Mouse (Mus musculus): ENCODE measurements around the gene Epb41. TPM values are rescaled to one million over a fixed set of nuclear protein-coding genes. Genes with fewer than 3 reads are reported as not detected.

The Epb41 gene
- polyA plus RNA-seq, 1 experiment from 2014 or later = 95.1 TPM

DNA sequence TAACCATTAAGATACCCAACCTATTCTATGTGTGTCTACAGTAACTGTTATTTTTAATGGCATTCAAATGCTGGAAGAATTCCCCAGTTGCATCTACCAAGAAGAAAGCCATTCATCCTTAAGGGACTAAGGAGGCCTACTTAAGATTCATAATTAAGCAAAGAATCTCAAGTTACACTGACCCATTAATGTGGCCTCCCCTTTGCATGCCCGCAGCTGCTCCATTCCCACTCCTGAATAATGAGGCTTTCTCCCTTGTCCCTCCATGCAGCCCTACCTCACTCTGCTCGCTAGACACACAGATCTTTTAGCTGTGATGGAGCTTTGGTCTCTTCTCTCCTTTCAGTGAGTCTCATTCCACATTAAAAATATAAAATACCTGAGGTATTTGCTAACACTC lies 40.9 kb downstream of the Epb41 start:
- no peaks in the 10 kb centered on the region for H3K9me3 ChIP-seq
- H3K36me3 ChIP-seq = no peaks in the 10 kb centered on the region
- H3K4me3 ChIP-seq = no peak overlapping the region
- no peak overlapping the region for H3K9ac ChIP-seq
- H3K27me3 ChIP-seq = no peaks in the 10 kb centered on the region
- H3K4me2 ChIP-seq = no peak overlapping the region
- H3K4me1 ChIP-seq (replicated peaks) = peaks cover 58% of the 10 kb centered on the region
- WGBS = 20% methylated on average over 2 of the region's 2 CpGs
- peak overlapping the region; percentile 48; the same call in 1 of the 2 replicates for H3K27ac ChIP-seq
- no peak for ATAC-seq (ENCODE audit: low FRiP score)

DNA sequence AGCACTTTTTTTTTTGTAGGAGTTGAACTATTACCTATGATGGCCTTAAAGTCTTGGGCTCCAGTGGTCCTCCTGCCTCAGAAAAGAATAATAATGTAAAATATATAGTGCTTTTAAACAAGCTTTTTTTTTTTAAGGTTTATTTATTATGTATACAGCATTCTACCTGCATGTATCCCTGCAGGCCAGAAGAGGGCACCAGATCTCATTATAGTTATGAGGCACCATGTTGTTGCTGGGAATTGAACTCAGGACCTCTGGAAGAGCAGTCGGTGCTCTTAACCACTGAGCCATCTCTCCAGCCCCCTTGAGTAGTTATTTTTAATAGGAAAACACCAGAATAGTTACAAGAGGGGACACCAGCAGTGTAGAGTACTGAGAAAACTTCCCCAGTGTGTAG lies 41.9 kb downstream of the Epb41 start:
- 85% methylated on average over 1 of the region's 1 CpGs for WGBS
- H3K27ac ChIP-seq = peak overlapping the region; percentile 44
- peaks cover 51% of the 10 kb centered on the region for H3K4me1 ChIP-seq (replicated peaks)

DNA sequence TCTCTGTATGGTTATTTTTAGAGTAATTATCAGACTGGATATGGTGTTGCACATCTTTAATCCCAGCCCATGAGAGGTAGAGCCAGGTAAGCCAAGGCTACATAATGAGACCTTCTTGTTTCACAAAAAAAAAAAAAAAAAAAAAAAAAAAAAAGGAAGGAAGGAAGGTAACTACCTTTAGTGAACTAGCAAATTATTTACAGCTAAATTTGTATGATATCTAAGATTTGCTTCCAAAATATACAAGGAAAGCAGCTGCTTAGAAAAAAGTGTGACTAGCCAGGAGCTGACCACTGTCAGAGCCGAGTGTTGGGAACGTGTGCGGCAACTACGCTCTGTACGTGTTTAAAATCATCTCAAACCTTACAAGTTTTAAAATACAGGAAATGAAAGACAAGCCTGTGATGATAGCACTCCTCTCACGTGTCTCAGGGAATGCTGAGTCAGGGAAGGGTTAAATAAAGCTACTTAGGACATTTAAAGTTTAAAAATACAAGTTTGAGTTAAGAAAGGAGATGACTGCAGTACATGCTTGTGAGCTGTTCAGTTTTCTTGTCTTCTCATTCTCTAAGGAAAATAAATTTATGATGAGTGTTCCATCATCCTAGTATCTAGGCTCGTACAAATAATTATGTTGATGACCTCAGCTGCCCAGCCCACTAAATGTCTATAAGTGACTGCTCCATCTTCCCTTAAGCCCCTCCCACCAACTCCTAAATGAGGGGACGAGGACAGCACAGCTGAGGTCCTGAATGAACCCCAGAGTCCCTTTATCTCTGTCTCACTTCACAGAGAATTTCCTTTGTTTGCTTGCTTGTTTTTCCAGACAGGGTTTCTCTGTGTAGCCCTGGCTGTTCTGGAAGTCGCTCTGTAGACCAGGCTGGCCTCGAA lies 45.0 kb downstream of the Epb41 start:
- H3K27ac ChIP-seq = peak overlapping the region; percentile 40; the same call in 1 of the 2 replicates
- no peaks in the 10 kb centered on the region for H3K9me3 ChIP-seq
- no peak overlapping the region for H3K4me2 ChIP-seq
- 58% methylated on average over 10 of the region's 10 CpGs for WGBS
- H3K9ac ChIP-seq = no peak overlapping the region
- no peaks in the 10 kb centered on the region for H3K27me3 ChIP-seq
- H3K4me1 ChIP-seq (replicated peaks) = peaks cover 37% of the 10 kb centered on the region
- H3K36me3 ChIP-seq = no peaks in the 10 kb centered on the region
- no peak overlapping the region for H3K4me3 ChIP-seq
- ATAC-seq (ENCODE audit: low FRiP score) = no peak

More for the DNA sequence above, 41.9 kb downstream of the Epb41 start:
- ATAC-seq (ENCODE audit: low FRiP score) = no peak
- no peaks in the 10 kb centered on the region for H3K9me3 ChIP-seq
- no peak overlapping the region for H3K9ac ChIP-seq
- no peaks in the 10 kb centered on the region for H3K27me3 ChIP-seq
- no peak overlapping the region for H3K4me3 ChIP-seq
- H3K4me2 ChIP-seq = no peak overlapping the region
- no peaks in the 10 kb centered on the region for H3K36me3 ChIP-seq

DNA sequence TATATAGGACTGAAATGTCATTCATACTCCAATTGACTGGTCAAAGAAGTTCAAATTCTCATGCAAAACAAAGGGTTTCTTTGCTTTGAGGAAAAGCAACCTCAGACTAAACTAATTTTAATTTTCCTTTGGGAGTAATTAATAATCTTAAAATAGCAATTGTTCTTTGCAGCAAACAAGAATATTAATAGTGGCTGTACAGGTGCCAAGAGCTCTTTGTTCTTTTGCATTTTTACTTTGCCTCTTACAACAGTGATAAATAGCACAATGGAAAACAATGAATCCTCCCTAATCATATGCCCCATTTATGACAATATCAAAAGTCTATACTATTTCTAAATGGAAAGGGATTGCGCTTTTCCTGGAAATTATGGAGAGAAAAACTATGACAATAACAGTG lies 47.3 kb downstream of the Epb41 start:
- H3K4me2 ChIP-seq = no peak overlapping the region
- H3K4me3 ChIP-seq = no peak overlapping the region
- no peak for ATAC-seq (ENCODE audit: low FRiP score)
- H3K27me3 ChIP-seq = no peaks in the 10 kb centered on the region
- 92% methylated on average over 1 of the region's 1 CpGs for WGBS
- H3K27ac ChIP-seq = no peak overlapping the region
- no peak overlapping the region for H3K9ac ChIP-seq
- no peaks in the 10 kb centered on the region for H3K9me3 ChIP-seq
- H3K4me1 ChIP-seq (replicated peaks) = peaks cover 33% of the 10 kb centered on the region
- H3K36me3 ChIP-seq = no peaks in the 10 kb centered on the region

DNA sequence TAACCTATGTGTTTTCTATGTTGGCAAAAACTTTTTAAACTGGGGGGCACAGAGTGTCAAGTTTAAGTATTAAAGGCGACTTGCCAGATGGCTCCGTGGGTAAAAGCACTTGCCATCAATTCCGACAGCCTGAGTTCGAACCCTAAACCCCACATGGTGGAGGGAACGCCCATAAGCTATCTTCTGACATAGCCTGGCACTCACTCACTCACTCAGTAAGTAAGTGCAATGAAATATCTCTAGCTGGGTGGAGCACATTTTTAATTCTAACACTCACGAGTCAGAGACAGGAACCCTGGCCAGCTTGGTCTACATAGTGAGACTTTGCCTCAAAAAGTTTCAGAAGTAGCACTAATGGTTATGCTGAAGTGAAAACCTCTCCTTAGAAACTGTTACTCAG lies 48.0 kb downstream of the Epb41 start:
- H3K4me2 ChIP-seq = no peak overlapping the region
- H3K27me3 ChIP-seq = no peaks in the 10 kb centered on the region
- H3K9me3 ChIP-seq = no peaks in the 10 kb centered on the region
- H3K36me3 ChIP-seq = no peaks in the 10 kb centered on the region
- no peak overlapping the region for H3K9ac ChIP-seq
- 88% methylated on average over 6 of the region's 6 CpGs for WGBS
- H3K4me1 ChIP-seq (replicated peaks) = peaks cover 33% of the 10 kb centered on the region
- no peak overlapping the region for H3K27ac ChIP-seq
- H3K4me3 ChIP-seq = no peak overlapping the region
- ATAC-seq (ENCODE audit: low FRiP score) = no peak

DNA sequence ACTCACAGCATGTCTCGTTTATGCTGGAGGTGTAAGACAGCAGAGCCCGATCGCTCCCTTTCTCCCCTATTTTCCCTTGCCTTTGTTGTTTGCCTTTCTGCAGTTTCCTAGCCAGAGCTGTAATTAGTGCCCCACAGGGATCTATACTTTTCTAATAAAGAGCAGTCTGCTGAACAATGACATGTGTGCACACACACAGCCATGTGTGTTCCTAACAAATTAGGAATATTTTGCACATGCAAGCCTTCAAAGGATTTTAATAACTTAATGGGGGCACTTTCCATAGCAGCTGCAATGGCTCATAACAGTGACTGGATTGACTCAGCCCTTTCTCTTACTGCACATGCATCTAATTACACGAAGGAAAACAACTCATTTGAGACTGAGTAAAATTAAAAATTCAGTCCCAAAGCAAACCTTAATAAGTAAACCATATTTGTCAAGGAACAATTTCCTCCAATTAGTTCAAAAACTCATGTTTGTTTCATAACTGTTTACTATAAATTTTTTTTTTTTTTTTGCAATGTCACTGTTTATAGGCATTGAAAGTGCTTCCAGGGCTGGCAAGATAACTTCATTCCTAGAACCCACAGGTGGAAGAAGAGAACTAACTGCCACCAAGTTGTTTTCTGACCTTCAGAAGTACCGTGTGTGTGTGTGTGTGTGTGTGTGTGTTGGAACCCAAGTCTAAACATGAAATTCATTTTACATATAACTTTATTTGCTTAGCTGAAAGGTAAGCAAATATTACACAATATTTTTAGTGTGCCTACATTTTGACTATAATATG lies 49.2 kb downstream of the Epb41 start:
- Histone ChIP-seq H3K4me3 (no peak overlapping the region), H3K36me3 (no peaks in the 10 kb centered on the region), H3K4me1 (replicated peaks) (peaks cover 25% of the 10 kb centered on the region), H3K27me3 (no peaks in the 10 kb centered on the region), H3K9ac (no peak overlapping the region), H3K9me3 (no peaks in the 10 kb centered on the region), H3K27ac (peak overlapping the region; percentile 66), H3K4me2 (0 out of 2 replicates have a peak overlapping the region, but pooled peaks have one; percentile 15)
- WGBS = 27% methylated on average over 5 of the region's 5 CpGs
- ATAC-seq (ENCODE audit: low FRiP score) = no peak

DNA sequence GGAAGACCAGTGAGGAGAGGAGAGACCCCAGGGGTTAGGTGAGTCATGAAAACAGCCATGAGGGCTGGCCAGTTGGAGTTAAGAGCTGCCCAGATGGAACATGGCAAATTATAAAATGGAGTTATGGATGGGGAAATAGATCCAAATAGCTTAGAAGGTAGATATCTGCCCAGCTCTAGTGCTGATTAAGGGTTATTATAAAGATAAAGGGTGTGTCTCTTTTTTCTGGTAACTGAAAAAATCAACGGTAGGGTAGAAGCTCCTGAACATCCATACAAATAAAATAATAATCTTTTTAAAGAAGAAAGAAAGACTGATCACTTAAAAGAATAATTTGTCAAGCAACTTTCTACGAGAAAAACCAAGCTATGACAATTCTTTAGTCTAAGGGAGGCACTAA lies 49.9 kb downstream of the Epb41 start:
- Histone ChIP-seq H3K4me3 (no peak overlapping the region), H3K4me1 (replicated peaks) (peaks cover 26% of the 10 kb centered on the region), H3K27me3 (no peaks in the 10 kb centered on the region), H3K36me3 (no peaks in the 10 kb centered on the region), H3K27ac (peak overlapping the region; percentile 66), H3K9me3 (no peaks in the 10 kb centered on the region), H3K9ac (no peak overlapping the region), H3K4me2 (0 out of 2 replicates have a peak overlapping the region, but pooled peaks have one; percentile 15)
- ATAC-seq (ENCODE audit: low FRiP score) = no peak
- 71% methylated on average over 2 of the region's 2 CpGs for WGBS

DNA sequence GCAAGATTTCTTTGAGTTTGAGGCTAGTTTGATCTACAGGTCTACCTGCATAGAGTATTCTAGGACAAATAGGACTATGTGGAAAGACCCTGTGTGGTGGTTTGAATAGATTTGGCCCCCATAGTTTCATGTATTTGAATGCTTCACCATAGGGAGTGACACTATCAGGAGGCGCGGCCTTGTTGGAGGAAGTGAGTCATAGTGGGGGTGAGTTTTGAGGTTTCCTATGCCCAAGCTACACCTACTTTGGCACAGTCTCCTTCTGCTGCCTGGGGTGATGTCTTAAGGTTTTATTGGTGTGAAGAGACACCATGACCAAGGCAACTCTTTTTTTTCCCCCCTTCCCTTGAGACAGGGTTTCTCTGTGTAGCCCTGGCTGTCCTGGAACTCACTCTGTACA lies 51.3 kb downstream of the Epb41 start:
- Histone ChIP-seq H3K36me3 (no peaks in the 10 kb centered on the region), H3K27me3 (no peaks in the 10 kb centered on the region), H3K9me3 (no peaks in the 10 kb centered on the region), H3K4me1 (replicated peaks) (peaks cover 27% of the 10 kb centered on the region), H3K4me2 (no peak overlapping the region), H3K4me3 (no peak overlapping the region), H3K9ac (no peak overlapping the region), H3K27ac (no peak overlapping the region)
- 98% methylated on average over 2 of the region's 2 CpGs for WGBS
- no peak for ATAC-seq (ENCODE audit: low FRiP score)

DNA sequence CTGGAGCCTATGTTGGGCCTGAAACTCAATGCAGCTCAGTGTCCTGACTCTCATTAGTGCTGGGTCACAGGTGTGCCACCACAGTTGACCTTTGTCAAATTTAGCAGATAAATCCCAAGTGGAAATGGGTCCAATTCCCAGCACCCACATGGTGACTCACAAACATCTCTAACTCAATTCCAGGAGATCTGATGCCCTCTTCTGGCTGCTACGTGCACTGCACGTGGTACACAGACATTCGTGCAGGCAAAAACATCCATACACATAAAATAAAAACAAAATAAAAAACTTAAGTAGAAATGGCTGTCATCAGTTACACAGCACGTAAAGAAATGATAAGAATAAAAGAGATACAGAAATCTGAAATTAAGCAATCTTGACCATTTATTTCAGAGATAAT lies 52.5 kb downstream of the Epb41 start:
- ATAC-seq (ENCODE audit: low FRiP score) = no peak
- peaks cover 33% of the 10 kb centered on the region for H3K4me1 ChIP-seq (replicated peaks)
- WGBS = 97% methylated on average over 4 of the region's 4 CpGs

DNA sequence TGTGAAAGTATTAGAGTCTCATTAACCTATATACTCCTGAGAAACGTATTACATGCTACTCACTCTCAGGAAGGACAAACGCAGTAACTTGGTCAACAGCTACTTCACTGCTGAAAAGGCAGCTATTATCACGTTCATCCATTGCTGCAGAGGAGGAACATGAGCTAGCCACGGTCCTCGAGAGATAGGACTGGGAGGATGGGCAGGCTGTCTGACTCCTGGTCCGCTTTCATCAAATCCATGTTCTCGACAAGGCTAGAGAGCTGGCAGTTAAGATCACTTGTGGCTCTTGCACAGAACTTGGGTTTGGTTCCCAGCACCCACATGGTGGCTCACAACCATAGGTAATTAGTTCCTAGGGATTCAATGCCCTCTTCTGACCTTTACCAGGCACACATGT lies 53.2 kb downstream of the Epb41 start:
- Histone ChIP-seq H3K9ac (no peak overlapping the region), H3K4me1 (replicated peaks) (peaks cover 33% of the 10 kb centered on the region), H3K4me2 (no peak overlapping the region), H3K27me3 (no peaks in the 10 kb centered on the region), H3K27ac (no peak overlapping the region), H3K36me3 (no peaks in the 10 kb centered on the region), H3K9me3 (no peaks in the 10 kb centered on the region), H3K4me3 (no peak overlapping the region)
- no peak for ATAC-seq (ENCODE audit: low FRiP score)
- 91% methylated on average over 7 of the region's 7 CpGs for WGBS

More for the DNA sequence above, 52.5 kb downstream of the Epb41 start:
- no peak overlapping the region for H3K4me3 ChIP-seq
- no peaks in the 10 kb centered on the region for H3K36me3 ChIP-seq
- no peaks in the 10 kb centered on the region for H3K27me3 ChIP-seq
- no peaks in the 10 kb centered on the region for H3K9me3 ChIP-seq
- no peak overlapping the region for H3K27ac ChIP-seq
- H3K9ac ChIP-seq = no peak overlapping the region
- no peak overlapping the region for H3K4me2 ChIP-seq

DNA sequence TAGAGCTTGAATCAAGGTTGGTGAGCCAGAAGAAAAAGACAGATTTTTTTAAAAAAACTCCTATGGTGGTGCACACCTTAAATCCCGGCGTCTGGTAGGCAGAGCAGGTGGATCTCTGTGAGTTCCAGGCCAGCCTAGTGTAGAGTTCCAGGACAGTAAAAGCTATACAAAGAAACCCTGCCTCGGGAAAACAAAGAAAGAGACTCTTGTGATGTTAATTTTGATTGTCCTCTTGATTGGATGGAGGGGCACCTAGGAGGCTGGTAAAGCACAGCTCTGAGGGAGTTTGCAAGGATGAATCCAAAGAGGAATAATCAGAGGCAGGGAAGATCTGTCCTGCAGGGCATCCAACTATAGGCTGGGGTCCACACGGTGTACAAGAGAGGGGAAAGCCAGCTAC lies 56.6 kb downstream of the Epb41 start:
- Histone ChIP-seq H3K4me2 (no peak overlapping the region), H3K27me3 (no peaks in the 10 kb centered on the region), H3K36me3 (no peaks in the 10 kb centered on the region), H3K4me1 (replicated peaks) (peaks cover 20% of the 10 kb centered on the region), H3K4me3 (no peak overlapping the region), H3K9me3 (no peaks in the 10 kb centered on the region), H3K9ac (no peak overlapping the region), H3K27ac (peak overlapping the region; percentile 40; the same call in 1 of the 2 replicates)
- ATAC-seq (ENCODE audit: low FRiP score) = no peak
- 19% methylated on average over 4 of the region's 4 CpGs for WGBS

DNA sequence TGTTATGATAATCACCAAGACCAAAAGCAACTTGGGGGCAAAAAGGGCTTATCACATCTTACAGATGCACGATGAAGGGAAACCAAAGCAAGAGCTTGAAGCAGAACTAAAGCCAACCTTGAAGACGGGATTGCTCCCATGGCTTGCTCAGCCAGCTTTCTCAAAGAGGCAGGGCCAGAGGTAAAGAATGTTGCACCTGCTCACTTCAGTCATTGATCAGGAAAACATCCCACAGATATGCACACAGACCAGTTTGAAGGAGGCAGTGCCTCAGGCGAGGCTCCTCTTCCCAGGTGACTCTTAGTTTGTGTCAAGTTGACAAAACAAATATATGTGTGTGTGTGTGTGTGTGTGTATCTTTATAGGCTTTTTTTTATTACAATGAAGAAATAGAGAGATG lies 59.7 kb downstream of the Epb41 start:
- no peaks in the 10 kb centered on the region for H3K36me3 ChIP-seq
- H3K9me3 ChIP-seq = no peaks in the 10 kb centered on the region
- H3K9ac ChIP-seq = no peak overlapping the region
- no peaks in the 10 kb centered on the region for H3K27me3 ChIP-seq
- WGBS = 76% methylated on average over 3 of the region's 3 CpGs
- peaks cover 20% of the 10 kb centered on the region for H3K4me1 ChIP-seq (replicated peaks)
- no peak overlapping the region for H3K4me2 ChIP-seq
- ATAC-seq (ENCODE audit: low FRiP score) = no peak
- no peak overlapping the region for H3K4me3 ChIP-seq
- H3K27ac ChIP-seq = no peak overlapping the region
